Mouse (Mus musculus): ENCODE data around the gene Wdr18.

- TF ChIP-seq GATA1 (IDR thresholded peaks at IDR 0.05; ENCODE audit: borderline replicate concordance, low read length) (no peak), FLI1 (IDR thresholded peaks at IDR 0.05; ENCODE audit: low read length) (no peak)
Measured at GRCm38 (mm10) chr10:79937775-79938526, 22.0 kb upstream of the Wdr18 start.
